ENCODE assay signal across 1 mouse cellular context in the genomic region with DNA sequence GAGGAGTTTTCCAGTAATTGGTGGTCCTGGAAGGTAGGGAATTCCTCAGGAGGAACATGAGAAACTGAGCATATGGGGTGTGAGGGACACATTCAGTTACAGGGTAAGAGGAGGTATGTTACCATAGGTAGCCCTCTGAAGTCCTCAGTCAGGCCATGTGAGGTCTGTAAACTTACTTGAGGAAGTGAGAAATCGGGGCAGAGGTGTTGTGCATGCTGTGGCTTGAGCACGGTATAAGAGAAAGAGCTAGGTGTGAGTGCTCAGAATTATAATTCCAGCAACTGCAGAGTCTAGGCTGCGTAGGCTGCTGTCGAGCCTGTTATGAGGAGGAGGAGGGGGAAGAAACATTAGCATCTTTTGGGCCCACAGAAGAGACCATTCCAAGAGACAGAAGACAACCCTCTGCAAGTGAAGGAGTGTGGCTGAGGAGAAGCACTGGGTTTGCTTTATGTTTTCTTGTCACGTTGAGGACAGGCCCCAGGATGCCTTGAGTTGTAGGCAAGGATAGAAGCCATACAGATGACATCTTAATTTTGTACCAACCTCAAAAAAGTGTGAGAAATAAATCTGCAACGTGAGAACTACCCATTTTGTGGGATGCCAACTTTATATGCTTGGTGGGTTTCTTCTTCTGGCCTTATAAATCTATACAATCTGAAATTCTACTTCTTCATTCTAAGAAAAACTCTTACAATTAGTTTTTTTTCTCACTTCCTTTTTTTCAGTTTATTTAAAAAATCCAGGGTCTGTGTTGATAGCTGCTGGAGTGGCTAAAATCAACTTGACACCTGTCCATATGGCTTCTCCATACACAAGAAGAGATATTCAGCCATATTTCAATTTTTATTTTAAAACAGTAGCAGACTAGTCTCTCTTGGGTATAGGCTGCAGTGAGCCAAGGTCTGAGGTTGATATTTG.
TF ChIP-seq lines count a peak whose summit lies in the region.

No protein-coding gene starts in this region.

TF ChIP-seq in CH12.LX, 34 proteins besides CTCF, POLR2A, EP300 and RAD21:
- TF ChIP-seq MAFK (IDR thresholded peaks at IDR 0.05; ENCODE audit: insufficient replicate concordance, low read length): no peak
- TF ChIP-seq CHD2 (IDR thresholded peaks at IDR 0.05; ENCODE audit: low read length): peak; percentile 38; the same call in 1 of the 2 replicates
- TF ChIP-seq USF1 (IDR thresholded peaks at IDR 0.05; ENCODE audit: low read depth, low read length): no peak
- TF ChIP-seq JUND (conservative IDR thresholded peaks at IDR 0.05; ENCODE audit: low read depth, low read length): 0 out of 2 replicates have a peak, but pooled peaks have one; percentile 8
- no peak for TF ChIP-seq NELFE (IDR thresholded peaks at IDR 0.05; ENCODE audit: low read depth, low read length)
- TF ChIP-seq ZMIZ1 (IDR thresholded peaks at IDR 0.05; ENCODE audit: low read depth, low read length): no peak
- no peak for TF ChIP-seq USF2 (conservative IDR thresholded peaks at IDR 0.05; ENCODE audit: low read depth, low read length)
- peak; percentile 87 for TF ChIP-seq BHLHE40 (IDR thresholded peaks at IDR 0.05; ENCODE audit: low read depth, low read length)
- TF ChIP-seq SMC3 (IDR thresholded peaks at IDR 0.05; ENCODE audit: low read depth, low read length): no peak
- peak; percentile 55 for TF ChIP-seq ETS1 (conservative IDR thresholded peaks at IDR 0.05; ENCODE audit: low read depth, low read length)
- TF ChIP-seq ELF1 (IDR thresholded peaks at IDR 0.05; ENCODE audit: low read depth, low read length): no peak; the same call in 1 of the 2 replicates
- peak; percentile 91 for TF ChIP-seq CHD1 (IDR thresholded peaks at IDR 0.05; ENCODE audit: low read depth, low read length)
- TF ChIP-seq JUN (IDR thresholded peaks at IDR 0.05; ENCODE audit: insufficient read depth, low read depth, low read length): no peak
- peak; percentile 81 for TF ChIP-seq MAX (IDR thresholded peaks at IDR 0.05; ENCODE audit: low read length)
- peak; percentile 66; the same call in 1 of the 2 replicates for TF ChIP-seq SIN3A (IDR thresholded peaks at IDR 0.05; ENCODE audit: low read length)
- no peak for TF ChIP-seq ZKSCAN1 (IDR thresholded peaks at IDR 0.05; ENCODE audit: borderline replicate concordance, low read depth, low read length)
- TF ChIP-seq MEF2A (IDR thresholded peaks at IDR 0.05; ENCODE audit: borderline replicate concordance, low read depth, low read length): peak; percentile 11; the same call in 1 of the 2 replicates
- TF ChIP-seq RCOR1 (conservative IDR thresholded peaks at IDR 0.05; ENCODE audit: low read depth, low read length): no peak
- no peak for TF ChIP-seq ZC3H11A (IDR thresholded peaks at IDR 0.05; ENCODE audit: low read depth, low read length)
- TF ChIP-seq IRF4 (IDR thresholded peaks at IDR 0.05; ENCODE audit: low read depth, low read length): peak; percentile 93
- 0 out of 2 replicates have a peak, but pooled peaks have one; percentile 42 for TF ChIP-seq MAZ (IDR thresholded peaks at IDR 0.05; ENCODE audit: low read depth, low read length)
- peak; percentile 36; the same call in 1 of the 2 replicates for TF ChIP-seq ZNF384 (IDR thresholded peaks at IDR 0.05; ENCODE audit: low read depth, low read length)
- no peak for TF ChIP-seq KAT2A (IDR thresholded peaks at IDR 0.05; ENCODE audit: insufficient replicate concordance, low read length)
- peak; percentile 92 for TF ChIP-seq MYC (IDR thresholded peaks at IDR 0.05; ENCODE audit: low read depth, low read length)
- no peak for TF ChIP-seq POLR2AphosphoS2 (IDR thresholded peaks at IDR 0.05; ENCODE audit: low read depth, low read length)
- TF ChIP-seq NRF1 (IDR thresholded peaks at IDR 0.05; ENCODE audit: low read depth, low read length): 0 out of 2 replicates have a peak, but pooled peaks have one; percentile 36
- TF ChIP-seq MXI1 (IDR thresholded peaks at IDR 0.05; ENCODE audit: low read depth, low read length): peak; percentile 66; the same call in 1 of the 2 replicates
- TF ChIP-seq PAX5 (IDR thresholded peaks at IDR 0.05; ENCODE audit: low read length): no peak
- 0 out of 2 replicates have a peak, but pooled peaks have one; percentile 49 for TF ChIP-seq TCF12 (IDR thresholded peaks at IDR 0.05; ENCODE audit: low read depth, low read length)
- no peak; the same call in 1 of the 2 replicates for TF ChIP-seq TBP (conservative IDR thresholded peaks at IDR 0.05; ENCODE audit: low read depth, low read length)
- TF ChIP-seq GABPA (IDR thresholded peaks at IDR 0.05; ENCODE audit: insufficient replicate concordance, low read depth, low read length): no peak
- no peak for TF ChIP-seq E2F4 (IDR thresholded peaks at IDR 0.05; ENCODE audit: insufficient replicate concordance, low read depth, low read length)
- TF ChIP-seq UBTF (IDR thresholded peaks at IDR 0.05; ENCODE audit: low read depth, low read length): no peak
